Mouse (Mus musculus): ENCODE measurements around the gene Atg2b.

DNA sequence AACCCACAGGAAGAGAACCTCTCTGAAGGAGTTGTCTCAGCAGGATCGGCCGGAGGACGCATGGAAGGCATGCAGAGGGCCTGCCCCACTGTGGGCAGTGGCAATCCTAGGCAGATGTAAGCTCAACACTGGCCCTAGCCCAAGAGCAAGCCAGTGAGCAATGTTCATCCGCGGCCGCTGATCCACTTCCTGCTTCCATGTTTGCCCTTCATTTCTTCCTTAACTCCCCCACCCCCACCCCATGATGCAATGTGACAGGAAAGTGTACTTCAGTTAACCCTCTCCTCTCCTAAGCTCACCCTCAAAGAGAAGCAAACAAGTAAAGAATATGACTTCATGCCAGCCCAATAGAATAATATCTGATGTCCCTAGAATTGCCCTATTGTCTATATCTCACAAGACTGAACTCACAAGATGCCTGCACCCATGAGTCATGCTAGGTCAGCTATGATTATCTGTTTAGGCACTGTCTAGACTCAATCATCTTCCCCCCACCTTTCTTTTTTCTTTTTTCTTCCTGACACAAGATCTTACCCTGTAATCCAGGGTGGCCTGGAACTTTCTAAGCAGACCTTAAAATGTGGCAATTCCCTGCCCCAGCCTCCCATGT lies 45.9 kb upstream of the Atg2b start:
- TF ChIP-seq EP300 (IDR thresholded peaks at IDR 0.05; ENCODE audit: insufficient read depth, low read depth, low read length): no peak
- TF ChIP-seq POLR2A (IDR thresholded peaks at IDR 0.05; ENCODE audit: insufficient read depth, low read length): no peak
